Mouse (Mus musculus): ENCODE results near the gene Ankrd36. TPM values are rescaled to one million over a fixed set of nuclear protein-coding genes. Genes with fewer than 3 reads are reported as not detected.
A peak's percentile ranks its signal among the peaks of the same experiment; 100 is the strongest.

Ankrd36 gene
- polyA plus RNA-seq, 1 experiment: 0.19 TPM

GRCm38 (mm10) chr11:5545457-5545856, 24.0 kb upstream of the Ankrd36 start:
- no peak for TF ChIP-seq GATA1 (IDR thresholded peaks at IDR 0.05; ENCODE audit: borderline replicate concordance, low read length)
- no peak for TF ChIP-seq FLI1 (IDR thresholded peaks at IDR 0.05; ENCODE audit: low read length)
- Histone ChIP-seq H3K27me3 (replicated peaks) (no peaks in the 10 kb centered on the region), H3K9me3 (peaks cover 23% of the 10 kb centered on the region), H3K4me3 (replicated peaks) (peak overlapping the region; percentile 64), H3K36me3 (replicated peaks; ENCODE audit: low read length) (peaks cover 2% of the 10 kb centered on the region), H3K4me1 (peaks cover 54% of the 10 kb centered on the region)

GRCm38 (mm10) chr11:5546693-5547092, 22.8 kb upstream of the Ankrd36 start:
- Histone ChIP-seq H3K4me3 (replicated peaks) (no peak overlapping the region), H3K27me3 (replicated peaks) (no peaks in the 10 kb centered on the region), H3K36me3 (replicated peaks; ENCODE audit: low read length) (no peaks in the 10 kb centered on the region), H3K9me3 (peaks cover 28% of the 10 kb centered on the region), H3K4me1 (peaks cover 48% of the 10 kb centered on the region)
- TF ChIP-seq GATA1 (IDR thresholded peaks at IDR 0.05; ENCODE audit: borderline replicate concordance, low read length) (no peak), FLI1 (IDR thresholded peaks at IDR 0.05; ENCODE audit: low read length) (no peak)

- no peaks in the 10 kb centered on the region for H3K27me3 ChIP-seq (replicated peaks)
- no peak for TF ChIP-seq GATA1 (IDR thresholded peaks at IDR 0.05; ENCODE audit: borderline replicate concordance, low read length)
- TF ChIP-seq FLI1 (IDR thresholded peaks at IDR 0.05; ENCODE audit: low read length): no peak
- peaks cover 5% of the 10 kb centered on the region for H3K4me1 ChIP-seq
- H3K4me3 ChIP-seq (replicated peaks): no peak overlapping the region
- peaks cover 28% of the 10 kb centered on the region for H3K9me3 ChIP-seq
- no peaks in the 10 kb centered on the region for H3K36me3 ChIP-seq (replicated peaks; ENCODE audit: low read length)
Observed at GRCm38 (mm10) chr11:5551430-5551829, 18.1 kb upstream of the Ankrd36 start.

GRCm38 (mm10) chr11:5551931-5552330, 17.6 kb upstream of the Ankrd36 start:
- no peak for TF ChIP-seq FLI1 (IDR thresholded peaks at IDR 0.05; ENCODE audit: low read length)
- no peak for TF ChIP-seq GATA1 (IDR thresholded peaks at IDR 0.05; ENCODE audit: borderline replicate concordance, low read length)
- no peaks in the 10 kb centered on the region for H3K4me1 ChIP-seq
- no peak overlapping the region for H3K4me3 ChIP-seq (replicated peaks)
- H3K9me3 ChIP-seq: peaks cover 28% of the 10 kb centered on the region
- no peaks in the 10 kb centered on the region for H3K36me3 ChIP-seq (replicated peaks; ENCODE audit: low read length)
- no peaks in the 10 kb centered on the region for H3K27me3 ChIP-seq (replicated peaks)

GRCm38 (mm10) chr11:5560273-5560672, 9.2 kb upstream of the Ankrd36 start:
- 0 out of 2 replicates have a peak, but pooled peaks cover 4% of the 10 kb centered on the region for H3K9me3 ChIP-seq
- TF ChIP-seq GATA1 (IDR thresholded peaks at IDR 0.05; ENCODE audit: borderline replicate concordance, low read length): no peak
- no peak for TF ChIP-seq FLI1 (IDR thresholded peaks at IDR 0.05; ENCODE audit: low read length)
- H3K4me3 ChIP-seq (replicated peaks): no peak overlapping the region
- H3K27me3 ChIP-seq (replicated peaks): no peaks in the 10 kb centered on the region
- H3K36me3 ChIP-seq (replicated peaks; ENCODE audit: low read length): no peaks in the 10 kb centered on the region
- H3K4me1 ChIP-seq: peaks cover 64% of the 10 kb centered on the region

- Histone ChIP-seq H3K9me3 (peaks cover 9% of the 10 kb centered on the region), H3K27me3 (replicated peaks) (no peaks in the 10 kb centered on the region), H3K36me3 (replicated peaks; ENCODE audit: low read length) (peaks cover 5% of the 10 kb centered on the region), H3K4me1 (peaks cover 89% of the 10 kb centered on the region), H3K4me3 (replicated peaks) (peak overlapping the region; percentile 78)
- TF ChIP-seq GATA1 (IDR thresholded peaks at IDR 0.05; ENCODE audit: borderline replicate concordance, low read length) (peak; percentile 76; the same call in 2 of the 3 replicates), FLI1 (IDR thresholded peaks at IDR 0.05; ENCODE audit: low read length) (no peak)
Observed at GRCm38 (mm10) chr11:5562625-5563268, 6.7 kb upstream of the Ankrd36 start.

GRCm38 (mm10) chr11:5563898-5564297, 5.6 kb upstream of the Ankrd36 start:
- Histone ChIP-seq H3K36me3 (replicated peaks; ENCODE audit: low read length) (peaks cover 12% of the 10 kb centered on the region), H3K27me3 (replicated peaks) (no peaks in the 10 kb centered on the region), H3K4me3 (replicated peaks) (no peak overlapping the region), H3K9me3 (peaks cover 15% of the 10 kb centered on the region), H3K4me1 (peaks cover 94% of the 10 kb centered on the region)
- no peak for TF ChIP-seq FLI1 (IDR thresholded peaks at IDR 0.05; ENCODE audit: low read length)

GRCm38 (mm10) chr11:5565596-5565995, 3.9 kb upstream of the Ankrd36 start:
- peaks cover 25% of the 10 kb centered on the region for H3K36me3 ChIP-seq (replicated peaks; ENCODE audit: low read length)
- H3K27me3 ChIP-seq (replicated peaks): no peaks in the 10 kb centered on the region
- peaks cover 28% of the 10 kb centered on the region for H3K9me3 ChIP-seq
- TF ChIP-seq GATA1 (IDR thresholded peaks at IDR 0.05; ENCODE audit: borderline replicate concordance, low read length) (no peak), FLI1 (IDR thresholded peaks at IDR 0.05; ENCODE audit: low read length) (no peak)
- H3K4me1 ChIP-seq: peaks cover 83% of the 10 kb centered on the region
- H3K4me3 ChIP-seq (replicated peaks): no peak overlapping the region

- H3K4me1 ChIP-seq: peaks cover 77% of the 10 kb centered on the region
- H3K4me3 ChIP-seq (replicated peaks): no peak overlapping the region
- peaks cover 35% of the 10 kb centered on the region for H3K9me3 ChIP-seq
- H3K36me3 ChIP-seq (replicated peaks; ENCODE audit: low read length): peaks cover 33% of the 10 kb centered on the region
- no peak for TF ChIP-seq FLI1 (IDR thresholded peaks at IDR 0.05; ENCODE audit: low read length)
- TF ChIP-seq GATA1 (IDR thresholded peaks at IDR 0.05; ENCODE audit: borderline replicate concordance, low read length): no peak
- no peaks in the 10 kb centered on the region for H3K27me3 ChIP-seq (replicated peaks)
Observed at GRCm38 (mm10) chr11:5566506-5566905, 3.0 kb upstream of the Ankrd36 start.

GRCm38 (mm10) chr11:5567654-5568053, 1.8 kb upstream of the Ankrd36 start:
- Histone ChIP-seq H3K36me3 (replicated peaks; ENCODE audit: low read length) (peaks cover 33% of the 10 kb centered on the region), H3K4me3 (replicated peaks) (no peak overlapping the region), H3K4me1 (peaks cover 68% of the 10 kb centered on the region), H3K9me3 (peaks cover 35% of the 10 kb centered on the region), H3K27me3 (replicated peaks) (no peaks in the 10 kb centered on the region)
- TF ChIP-seq GATA1 (IDR thresholded peaks at IDR 0.05; ENCODE audit: borderline replicate concordance, low read length): no peak
- no peak for TF ChIP-seq FLI1 (IDR thresholded peaks at IDR 0.05; ENCODE audit: low read length)
